Mouse (Mus musculus) heart, adult 2 months (tissue): ENCODE measurements around the gene Ccdc51.

Source experiments
- CTCF ChIP-seq: fragments of 200-600 bp; IDR thresholded peaks from 2 replicates; pipeline ENCODE4 v1.8.1; 2022; ENCODE audit warnings: antibody characterized with exemption, mild to moderate bottlenecking, moderate library complexity
- EP300 ChIP-seq: fragments of 200-500 bp; IDR thresholded peaks from 2 replicates; pipeline ENCODE4 v1.6.1; 2011; ENCODE audit warnings: low read depth, low read length, control low read depth; ENCODE audit not compliant: insufficient read depth
- POLR2A ChIP-seq: fragments of 200-500 bp; IDR thresholded peaks from 2 replicates; pipeline ENCODE4 v1.6.1; 2011; ENCODE audit warnings: mild to moderate bottlenecking, low read depth, low read length, control low read depth; ENCODE audit not compliant: insufficient read depth

DNA sequence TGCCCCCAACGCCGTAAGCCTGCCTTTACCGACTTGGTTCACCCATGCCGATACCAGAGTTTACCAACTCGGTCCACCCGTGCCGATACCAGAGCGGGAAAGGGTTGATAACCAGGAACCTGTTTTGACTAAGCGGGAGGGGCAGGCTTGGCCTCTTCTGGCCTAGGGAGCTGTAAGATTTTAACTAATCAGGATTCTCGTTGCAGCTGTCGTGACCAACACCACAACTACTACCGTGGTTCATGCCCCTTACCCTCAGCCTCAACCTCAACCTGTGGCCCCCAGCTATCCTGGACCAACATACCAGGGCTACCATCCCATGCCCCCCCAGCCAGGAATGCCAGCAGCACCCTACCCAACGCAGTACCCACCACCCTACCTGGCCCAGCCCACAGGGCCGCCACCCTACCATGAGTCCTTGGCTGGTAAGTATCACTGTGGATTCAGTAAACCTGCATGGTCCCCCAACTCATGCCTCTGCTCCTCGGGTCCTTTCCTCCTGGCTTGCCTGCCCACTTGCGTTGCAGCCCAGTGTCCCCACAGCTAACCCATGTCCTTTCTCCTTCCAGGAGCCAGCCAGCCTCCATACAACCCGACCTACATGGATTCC is 26.1 kb upstream of the Ccdc51 start:
- no peak for TF ChIP-seq POLR2A
- TF ChIP-seq CTCF = no peak
- TF ChIP-seq EP300 = no peak
